Mouse (Mus musculus): Measurements from ENCODE around the gene Colgalt2. TPM values are rescaled to one million over a fixed set of nuclear protein-coding genes. Genes with fewer than 3 reads are reported as not detected.

The Colgalt2 gene
- polyA plus RNA-seq, 1 experiment: 7.7 TPM

DNA sequence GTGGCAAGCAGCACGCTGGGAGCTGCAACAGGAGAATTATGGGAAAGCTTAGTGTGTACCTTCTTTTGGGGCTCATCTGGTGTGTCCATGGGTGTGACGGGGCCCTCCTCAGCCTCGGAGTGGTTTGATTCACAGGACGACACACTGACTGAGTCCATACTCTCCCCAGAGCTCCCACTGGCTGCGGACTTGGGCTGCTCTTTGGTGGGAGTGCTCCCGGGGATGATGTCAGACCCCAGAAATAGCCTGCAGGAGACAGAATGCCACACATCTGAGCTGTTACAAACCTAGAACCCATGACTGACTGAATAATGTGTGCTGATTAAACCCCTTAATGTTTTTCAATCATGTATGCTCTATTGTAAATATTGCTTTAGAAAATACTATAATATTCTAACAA lies 128.6 kb downstream of the Colgalt2 start:
- DNase-seq (ENCODE audit: extremely low spot score in 1 of 2, low spot score in 1 of 2): no peak

DNA sequence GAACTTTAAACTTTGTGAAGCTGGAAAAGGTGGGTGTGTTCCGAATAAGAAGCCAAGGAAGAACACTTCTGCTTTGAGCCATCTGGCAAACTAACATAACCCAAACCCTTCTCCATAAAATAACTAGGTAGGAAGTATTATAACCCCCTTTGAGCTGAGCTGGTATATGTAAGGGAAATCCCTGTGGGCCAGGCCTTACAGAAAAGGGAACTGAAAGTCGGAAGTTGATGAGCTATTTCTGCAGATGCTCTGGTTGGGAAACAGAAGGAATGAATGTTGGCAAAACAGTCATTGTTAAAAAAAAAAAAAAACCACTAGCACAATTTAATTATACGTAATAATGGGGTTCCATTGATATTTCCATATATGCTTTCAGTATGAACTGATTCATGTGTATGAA lies 129.1 kb downstream of the Colgalt2 start:
- no peak for DNase-seq (ENCODE audit: extremely low spot score in 1 of 2, low spot score in 1 of 2)

DNA sequence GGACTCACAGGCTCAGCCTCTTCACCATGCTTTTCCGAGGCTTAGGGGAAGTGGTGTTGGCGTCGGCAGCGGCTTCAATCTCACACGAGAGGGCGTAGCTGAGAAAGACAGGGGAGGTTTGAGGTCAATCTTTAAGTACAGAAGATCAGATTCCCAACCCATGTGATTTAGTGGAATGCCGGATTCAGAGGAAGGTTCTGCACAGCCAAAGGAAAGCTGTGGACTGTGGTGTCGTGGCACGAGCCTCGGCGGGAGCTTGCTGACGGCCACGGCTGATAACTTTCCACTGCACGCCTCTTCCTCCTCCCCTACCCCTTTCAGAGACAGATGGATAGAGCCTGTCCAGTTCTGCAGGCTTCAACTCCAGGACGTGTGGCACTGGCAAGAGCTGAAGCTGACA lies 131.9 kb downstream of the Colgalt2 start:
- DNase-seq (ENCODE audit: extremely low spot score in 1 of 2, low spot score in 1 of 2): no peak

DNA sequence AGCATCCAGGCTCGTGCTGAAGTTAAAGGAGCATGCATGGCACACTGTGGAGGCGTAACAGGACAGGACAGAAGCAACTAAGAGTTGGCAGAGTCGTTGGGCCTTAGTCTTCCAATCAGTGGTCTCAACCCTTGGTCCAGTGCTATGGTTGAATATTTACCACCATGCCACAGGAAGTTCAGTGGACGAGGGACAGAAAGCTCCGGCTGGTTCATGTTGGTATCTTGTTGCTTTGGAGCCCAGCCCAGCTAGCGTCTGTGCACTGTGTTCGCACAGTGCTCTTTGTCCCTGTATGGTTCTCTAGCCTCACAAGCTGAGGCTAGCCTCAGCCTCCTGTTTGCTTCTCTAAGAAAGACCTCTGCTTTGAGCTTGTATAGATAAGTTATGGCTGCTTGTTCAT lies 134.9 kb downstream of the Colgalt2 start:
- DNase-seq (ENCODE audit: extremely low spot score in 1 of 2, low spot score in 1 of 2): no peak

DNA sequence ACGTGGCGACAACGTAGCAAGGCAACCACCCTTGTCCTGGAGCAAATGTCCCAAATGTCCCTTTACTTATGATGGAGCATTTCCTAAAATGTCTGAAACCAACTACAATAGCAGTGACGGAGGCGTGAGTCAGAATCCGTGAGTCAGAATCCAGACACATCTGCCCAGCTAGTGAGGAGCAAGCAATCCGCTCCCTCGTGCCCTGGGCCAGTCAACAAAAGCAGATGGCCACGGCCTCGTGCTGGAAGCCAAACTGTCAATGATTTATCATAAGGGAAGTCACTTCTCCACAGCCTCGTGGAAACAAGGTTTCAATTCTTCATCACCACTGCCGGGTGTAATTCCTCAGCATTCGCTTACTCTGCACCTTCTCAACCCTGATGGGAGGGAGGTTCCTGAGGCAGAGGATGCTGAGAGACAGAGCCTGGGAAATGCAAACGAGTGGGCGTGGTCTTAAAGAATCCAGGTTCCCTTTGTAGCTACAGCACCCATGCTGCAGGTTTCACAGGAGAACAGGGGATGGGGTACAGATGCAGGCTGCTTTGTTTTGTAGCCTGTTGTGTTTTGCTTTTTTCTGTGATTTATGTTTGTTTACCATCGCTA lies 136.9 kb downstream of the Colgalt2 start:
- peak; percentile 33 to 65 for DNase-seq (ENCODE audit: extremely low spot score in 1 of 2, low spot score in 1 of 2)

DNA sequence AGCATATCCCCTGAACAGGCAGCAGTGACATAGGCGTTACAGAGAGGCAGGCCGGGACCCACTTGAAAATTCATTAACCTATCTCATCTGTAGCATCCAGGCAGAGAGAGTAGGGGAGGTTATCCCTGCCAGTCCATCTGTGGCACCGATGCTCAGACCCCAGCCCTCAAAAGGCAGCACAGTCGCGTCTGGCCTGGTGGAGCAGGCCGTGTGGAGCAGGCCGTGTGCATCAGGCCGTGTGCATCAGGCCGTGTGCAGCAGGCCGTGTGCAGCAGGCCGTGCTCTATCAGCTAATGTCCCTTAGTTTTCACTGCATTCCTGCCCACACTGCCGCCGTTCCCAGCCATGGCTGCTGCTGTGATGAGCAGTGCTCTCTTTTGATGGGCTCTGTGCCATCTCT lies 137.6 kb downstream of the Colgalt2 start:
- DNase-seq (ENCODE audit: extremely low spot score in 1 of 2, low spot score in 1 of 2): no peak

DNA sequence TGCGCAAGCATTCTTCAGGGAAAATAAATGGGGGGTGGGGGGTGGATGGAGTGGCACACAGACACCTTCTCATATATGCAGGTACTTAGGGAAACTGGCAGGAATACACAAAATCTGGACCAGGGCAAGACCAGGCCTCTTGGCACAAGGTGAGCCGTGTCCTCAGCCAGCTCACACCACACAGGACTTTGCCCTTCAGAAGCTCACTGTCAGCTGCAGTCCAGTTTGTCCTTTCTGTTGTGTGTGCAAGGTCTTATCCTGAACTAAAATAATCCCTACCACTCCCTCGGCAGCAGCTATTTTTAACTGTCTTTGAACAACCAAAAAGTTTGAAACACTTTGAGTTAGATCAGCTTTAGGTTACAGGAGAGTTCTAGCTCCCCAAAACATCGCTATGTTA lies 139.2 kb downstream of the Colgalt2 start:
- no peak for DNase-seq (ENCODE audit: extremely low spot score in 1 of 2, low spot score in 1 of 2)

DNA sequence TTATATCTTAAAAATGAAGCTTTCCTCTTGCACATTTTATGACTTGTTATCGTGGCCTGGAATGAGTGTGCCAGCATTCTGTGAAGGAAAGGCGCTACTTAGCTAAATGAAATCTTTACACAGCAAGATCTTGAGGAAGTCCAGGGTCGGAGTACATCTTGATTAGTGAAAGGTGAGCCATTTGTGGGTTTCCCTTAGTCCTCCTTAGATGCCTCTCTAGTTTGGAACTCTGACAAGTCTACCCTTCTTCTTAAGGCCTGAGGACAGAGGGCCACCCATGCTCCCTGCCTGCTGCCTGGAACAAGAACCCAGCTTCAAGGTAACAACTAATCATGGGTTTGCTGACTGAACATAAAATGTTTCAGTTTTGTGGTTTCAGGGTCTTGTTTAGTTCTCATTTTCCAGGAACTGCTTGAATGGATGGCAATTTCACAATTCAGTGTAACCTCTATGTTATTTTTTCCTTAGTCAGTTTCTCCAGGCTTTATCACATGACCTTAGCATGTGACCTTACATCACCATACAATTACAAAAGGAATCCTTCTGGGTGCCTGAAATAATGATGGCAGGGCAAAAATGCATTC lies 140.8 kb downstream of the Colgalt2 start:
- no peak for DNase-seq (ENCODE audit: extremely low spot score in 1 of 2, low spot score in 1 of 2)

DNA sequence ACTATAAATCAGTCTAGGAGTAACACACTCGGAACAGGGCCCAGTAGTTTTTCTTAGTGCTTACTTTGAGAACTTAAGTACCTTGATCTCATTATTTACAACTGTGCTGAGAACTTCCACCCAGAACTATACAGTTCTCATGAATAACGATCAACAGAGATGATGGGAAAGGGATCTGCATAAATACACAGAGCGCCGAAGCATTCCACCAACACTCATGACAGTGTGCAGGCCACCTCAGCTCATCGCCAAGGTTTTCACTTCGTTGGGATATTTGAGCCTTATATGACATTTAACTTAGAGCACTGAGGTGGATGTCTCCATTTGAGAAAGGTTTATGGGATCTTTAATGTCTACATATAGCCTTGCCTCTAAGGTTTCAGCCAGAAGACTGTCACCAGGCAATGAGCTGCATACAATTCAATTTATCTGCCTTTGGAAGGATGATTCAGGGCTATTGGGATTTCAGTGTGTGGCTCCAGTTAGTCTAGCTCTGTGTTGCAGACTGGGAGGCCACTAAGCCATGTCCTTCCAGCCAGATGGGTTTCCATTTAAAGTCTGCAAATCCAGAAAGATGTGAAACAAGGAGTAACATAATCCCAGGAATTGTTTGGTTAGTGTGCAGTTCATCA lies 143.2 kb downstream of the Colgalt2 start:
- no peak for DNase-seq (ENCODE audit: extremely low spot score in 1 of 2, low spot score in 1 of 2)

DNA sequence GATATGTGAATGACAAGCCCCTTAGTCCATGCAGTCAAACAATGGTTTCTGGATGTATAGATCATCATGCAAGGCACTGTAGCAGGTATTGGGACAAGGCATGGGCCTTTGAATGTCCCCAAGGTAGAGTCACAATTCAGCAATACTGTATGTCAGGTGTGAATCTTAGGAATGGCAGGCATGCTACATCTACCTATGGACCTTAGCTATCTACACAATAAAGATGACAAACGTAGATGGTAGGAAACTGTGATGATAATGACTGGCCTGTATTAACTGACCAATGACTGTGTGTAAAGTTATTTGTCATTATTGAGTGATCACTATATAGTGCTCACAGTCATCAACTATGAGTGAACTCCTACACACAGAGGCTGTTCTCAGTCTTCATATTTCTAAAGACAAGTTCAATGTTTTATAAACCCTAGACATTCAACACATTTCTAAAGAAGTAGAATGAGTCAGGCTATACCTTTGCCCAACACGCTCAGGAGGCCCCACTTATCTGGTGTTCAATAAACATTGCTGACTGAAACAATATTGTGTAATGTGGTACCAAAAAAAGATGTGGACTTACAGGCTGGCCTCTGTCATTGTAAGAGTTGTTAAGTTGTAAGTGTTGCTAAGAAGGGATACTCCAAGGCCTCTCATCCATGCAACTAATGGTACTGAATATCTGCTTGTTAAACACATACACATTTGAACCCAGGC lies 144.0 kb downstream of the Colgalt2 start:
- DNase-seq (ENCODE audit: extremely low spot score in 1 of 2, low spot score in 1 of 2): no peak

DNA sequence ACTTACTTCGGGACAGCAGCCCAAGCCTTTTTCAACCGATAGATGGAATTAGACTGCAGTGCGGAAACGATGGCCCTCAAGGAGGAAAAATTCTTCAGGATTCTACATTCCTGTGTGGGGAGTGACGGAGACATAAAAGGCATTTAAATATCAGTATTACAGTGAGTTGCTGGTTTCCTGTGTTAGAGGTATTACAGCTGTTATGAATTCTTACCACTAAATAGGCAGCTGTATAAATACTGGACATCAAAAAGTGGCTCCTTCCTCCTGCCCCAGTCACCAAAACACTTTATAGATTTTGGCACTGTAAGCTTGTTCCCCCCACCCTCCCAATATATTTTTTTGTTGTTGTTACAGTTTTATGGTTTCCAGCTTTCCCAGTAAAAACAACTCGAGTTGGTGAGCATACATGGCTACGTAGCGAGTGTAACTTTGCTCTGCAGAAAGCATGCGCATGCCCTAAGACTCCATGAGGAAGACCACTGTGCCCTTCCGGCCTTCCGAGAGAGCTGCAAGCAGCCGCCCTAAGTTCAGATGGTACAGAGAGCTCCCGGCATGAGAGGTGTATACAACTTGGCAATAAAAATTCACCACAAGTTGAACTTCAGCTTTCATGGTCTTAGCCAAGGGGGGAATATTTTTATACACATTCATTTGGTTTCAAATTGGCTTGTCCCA lies 149.6 kb downstream of the Colgalt2 start:
- DNase-seq (ENCODE audit: extremely low spot score in 1 of 2, low spot score in 1 of 2): no peak

DNA sequence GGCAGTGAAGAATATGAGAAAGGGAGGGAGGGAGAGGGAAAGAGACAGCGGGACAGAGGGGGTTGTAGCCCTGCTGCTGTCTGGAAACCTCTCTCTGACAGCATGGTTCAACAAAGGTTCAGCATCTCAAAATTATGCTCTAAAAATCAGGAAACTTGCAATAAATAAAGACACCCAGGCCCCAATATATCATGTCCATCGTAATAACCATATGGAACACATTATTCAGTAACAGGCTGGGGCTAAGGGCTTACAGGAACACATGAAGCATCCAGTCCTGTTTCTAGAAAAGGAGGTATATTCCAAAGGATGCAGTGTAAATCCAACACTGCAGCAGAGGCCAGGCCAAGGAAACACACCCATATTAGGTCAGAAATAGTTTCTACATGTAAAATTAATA lies 150.9 kb downstream of the Colgalt2 start:
- DNase-seq (ENCODE audit: extremely low spot score in 1 of 2, low spot score in 1 of 2): no peak

DNA sequence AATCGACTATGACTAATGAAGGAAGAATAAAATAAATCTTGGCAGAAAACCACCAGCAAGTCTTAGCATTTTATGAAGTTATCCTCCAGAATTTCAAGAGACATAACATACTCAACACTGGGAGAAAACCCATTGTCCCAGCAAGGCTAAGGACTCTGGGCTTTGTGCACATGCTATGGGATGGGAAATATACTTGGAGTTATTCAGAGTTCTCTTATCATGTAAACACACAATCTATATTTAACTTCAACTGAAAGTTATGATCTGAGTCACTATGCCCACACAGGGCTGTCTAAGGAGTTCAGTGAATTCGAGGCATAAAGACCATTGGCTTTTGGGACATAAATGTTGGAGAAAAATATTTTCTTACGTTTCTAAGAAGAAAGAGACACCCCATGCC lies 151.3 kb downstream of the Colgalt2 start:
- DNase-seq (ENCODE audit: extremely low spot score in 1 of 2, low spot score in 1 of 2): no peak

DNA sequence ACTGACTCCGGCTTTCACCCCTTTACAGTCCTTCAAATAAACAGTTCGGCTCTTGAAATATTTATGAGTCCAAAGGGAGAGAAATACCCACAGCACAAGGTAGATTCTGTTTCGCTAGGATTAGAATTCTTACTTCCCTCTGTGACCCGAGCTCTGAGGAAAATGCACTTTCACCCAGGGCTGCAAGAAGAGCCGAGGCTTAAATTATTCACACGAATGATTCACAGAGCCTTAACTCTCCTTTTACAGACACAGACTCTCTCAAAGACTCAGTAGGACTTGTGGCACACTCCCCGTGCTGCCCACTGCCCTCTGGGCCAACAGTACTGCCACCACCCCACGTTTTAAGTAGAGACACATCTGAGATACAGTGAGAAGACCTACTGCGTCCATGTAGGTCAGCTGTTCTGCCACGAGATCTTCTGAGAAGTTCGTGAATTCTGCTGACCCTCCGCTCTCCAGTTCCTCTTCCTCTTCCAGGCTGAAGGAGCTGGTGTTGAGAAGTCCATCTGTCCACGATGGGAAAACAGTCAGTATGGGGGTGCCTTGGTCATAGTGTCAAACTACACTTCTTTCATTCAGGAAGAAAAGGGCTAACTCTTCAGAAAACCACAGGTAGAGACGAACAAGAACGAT lies 154.4 kb downstream of the Colgalt2 start:
- no peak for DNase-seq (ENCODE audit: extremely low spot score in 1 of 2, low spot score in 1 of 2)

DNA sequence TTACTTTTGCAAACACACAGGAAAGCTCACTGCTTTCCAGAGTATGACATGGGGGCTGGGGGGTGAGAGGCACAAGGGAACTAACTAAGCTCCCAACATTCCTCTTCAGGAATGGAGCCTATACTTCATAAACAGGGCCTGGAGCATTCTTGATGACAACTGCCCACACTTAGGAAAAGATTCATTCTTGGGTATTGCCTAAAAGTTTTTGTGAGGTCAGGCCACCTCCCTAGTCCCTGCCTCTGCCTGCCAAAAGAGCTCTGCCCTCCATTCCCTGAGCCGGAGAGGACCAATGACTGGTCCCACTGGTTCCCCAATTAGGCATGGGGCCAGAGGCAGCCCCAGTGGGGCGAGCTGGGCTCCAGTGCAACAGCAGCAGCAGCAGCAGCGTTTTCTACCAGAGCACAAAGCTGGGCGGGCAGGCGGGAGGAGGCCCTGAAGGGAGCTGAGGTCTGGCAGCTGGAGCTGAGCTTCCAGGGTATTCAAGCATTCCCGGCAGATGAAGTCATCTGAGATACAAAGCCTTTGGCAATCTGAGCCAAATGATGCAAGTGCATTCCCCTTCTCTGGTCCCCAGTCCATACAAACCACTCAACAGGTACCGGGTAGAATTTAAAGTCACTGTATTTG lies 156.4 kb downstream of the Colgalt2 start:
- peak; percentile 13 to 52 for DNase-seq (ENCODE audit: extremely low spot score in 1 of 2, low spot score in 1 of 2)

DNA sequence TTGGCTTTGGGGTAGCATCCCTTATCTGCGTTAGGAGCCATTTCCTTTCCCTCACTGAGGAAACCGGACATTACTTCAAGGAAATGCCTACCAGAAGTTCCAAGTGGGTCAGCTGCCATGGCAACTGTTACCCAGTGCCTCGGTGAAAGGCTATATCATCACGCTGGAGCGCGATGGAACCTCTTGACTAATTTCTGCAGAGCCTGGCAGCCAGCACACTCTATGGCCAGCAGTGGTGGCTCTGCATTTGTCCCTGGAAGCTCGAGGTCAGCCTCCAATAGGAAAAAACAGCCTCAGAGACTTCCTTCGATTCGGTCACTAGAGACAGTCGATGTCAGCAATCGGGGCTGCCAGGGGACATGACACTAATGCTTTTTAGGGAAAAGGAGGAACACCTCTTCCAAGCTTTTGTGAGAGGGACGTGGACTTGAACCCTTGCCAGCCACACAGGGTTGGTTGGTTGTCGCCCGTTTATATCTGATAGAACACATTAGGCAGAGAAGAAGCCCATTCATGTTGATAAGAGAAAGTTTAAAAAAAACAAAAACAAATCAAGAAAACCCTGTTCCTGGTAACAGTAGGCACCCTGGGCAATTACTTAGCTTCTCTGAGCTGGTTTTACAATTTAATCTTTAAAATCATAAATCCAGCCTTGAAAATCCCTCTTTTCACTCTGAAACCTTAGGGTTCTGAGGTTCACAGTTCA lies 157.1 kb downstream of the Colgalt2 start:
- no peak for DNase-seq (ENCODE audit: extremely low spot score in 1 of 2, low spot score in 1 of 2)

Measured in frontal cortex, adult 2 months (tissue).